Mouse (Mus musculus) thymus, adult 2 months (tissue): ENCODE data around the gene Aatf.

ENCODE experiments used
- CTCF ChIP-seq: fragments of 200-500 bp; IDR thresholded peaks from 2 replicates; pipeline ENCODE4 v1.5.1; 2012; ENCODE audit warnings: mild to moderate bottlenecking, control low read depth, low read length, moderate library complexity, borderline replicate concordance; ENCODE audit not compliant: control insufficient read depth, poor library complexity, insufficient read depth; ENCODE audit errors: extremely low read depth
- POLR2A ChIP-seq: fragments of 200-500 bp; IDR thresholded peaks from 2 replicates; pipeline ENCODE4 v1.6.1; 2012; ENCODE audit warnings: mild to moderate bottlenecking, low read length, control low read depth, moderate library complexity; ENCODE audit not compliant: control insufficient read depth, poor library complexity, insufficient read depth; ENCODE audit errors: extremely low read depth

- TF ChIP-seq CTCF (no peak), POLR2A (no peak)
Measured at GRCm38 (mm10) chr11:84393571-84393970, 119.8 kb downstream of the Aatf start.
